Mouse (Mus musculus) limb, embryonic 15.5 days (tissue): ENCODE measurements around the gene Zbtb25. TPM values are rescaled to one million over a fixed set of nuclear protein-coding genes. Genes with fewer than 3 reads are reported as not detected.

Source experiments
- ATAC-seq: fragments of 200-750 bp; cut with Nextera tagmentation; 2 replicates; pipeline ENCODE4 v1.8.0; 2017; ENCODE audit warnings: low read depth, moderate TSS enrichment; ENCODE audit not compliant: insufficient number of reproducible peaks, low FRiP score, low TSS enrichment
- H3K27ac ChIP-seq: fragments of 300-500 bp; sonication (generic); 2 replicates; pipeline ENCODE4 v1.5.1; 2015; ENCODE audit warnings: moderate library complexity, mild to moderate bottlenecking, inconsistent platforms
- H3K27me3 ChIP-seq: fragments of 300-500 bp; sonication (generic); 2 replicates; pipeline ENCODE4 v1.6.1; 2015; ENCODE audit warnings: inconsistent platforms
- H3K36me3 ChIP-seq: fragments of 300-500 bp; sonication (generic); 2 replicates; pipeline ENCODE4 v1.6.1; 2015; ENCODE audit warnings: inconsistent platforms
- H3K4me1 ChIP-seq: fragments of 300-500 bp; sonication (generic); 2 replicates; pipeline ENCODE4 v1.6.1; 2015; ENCODE audit warnings: inconsistent platforms
- H3K4me2 ChIP-seq: fragments of 300-500 bp; sonication (generic); 2 replicates; pipeline ENCODE4 v1.6.1; 2015; ENCODE audit warnings: mild to moderate bottlenecking, inconsistent platforms
- H3K4me3 ChIP-seq: fragments of 300-500 bp; sonication (generic); 2 replicates; pipeline ENCODE4 v1.5.1; 2015; ENCODE audit warnings: mild to moderate bottlenecking, inconsistent platforms
- H3K9ac ChIP-seq: fragments of 300-500 bp; sonication (generic); 2 replicates; pipeline ENCODE4 v1.6.1; 2015; ENCODE audit warnings: inconsistent platforms
- H3K9me3 ChIP-seq: fragments of 300-500 bp; sonication (generic); 2 replicates; pipeline ENCODE4 v1.6.1; 2016; ENCODE audit warnings: inconsistent platforms
- WGBS: fragments of 180-500 bp; shearing (Covaris S2); methylation state at CpG from one replicate; pipeline ENCODE4 v1.1.7; 2015; 5-methylcytosine and 5-hydroxymethylcytosine counted together
- polyA plus RNA-seq: library from polyadenylated mRNA; unstranded; fragments of >200 nt; fragmentation: Nextera tagmentation; extraction: Ambion mirVana; gene quantifications from 2 replicates; pipeline ENCODE4 v1.2.1, GENCODE M21; 2015

Zbtb25 gene
- polyA plus RNA-seq, 1 experiment from 2014 or later = 16.9 TPM

DNA sequence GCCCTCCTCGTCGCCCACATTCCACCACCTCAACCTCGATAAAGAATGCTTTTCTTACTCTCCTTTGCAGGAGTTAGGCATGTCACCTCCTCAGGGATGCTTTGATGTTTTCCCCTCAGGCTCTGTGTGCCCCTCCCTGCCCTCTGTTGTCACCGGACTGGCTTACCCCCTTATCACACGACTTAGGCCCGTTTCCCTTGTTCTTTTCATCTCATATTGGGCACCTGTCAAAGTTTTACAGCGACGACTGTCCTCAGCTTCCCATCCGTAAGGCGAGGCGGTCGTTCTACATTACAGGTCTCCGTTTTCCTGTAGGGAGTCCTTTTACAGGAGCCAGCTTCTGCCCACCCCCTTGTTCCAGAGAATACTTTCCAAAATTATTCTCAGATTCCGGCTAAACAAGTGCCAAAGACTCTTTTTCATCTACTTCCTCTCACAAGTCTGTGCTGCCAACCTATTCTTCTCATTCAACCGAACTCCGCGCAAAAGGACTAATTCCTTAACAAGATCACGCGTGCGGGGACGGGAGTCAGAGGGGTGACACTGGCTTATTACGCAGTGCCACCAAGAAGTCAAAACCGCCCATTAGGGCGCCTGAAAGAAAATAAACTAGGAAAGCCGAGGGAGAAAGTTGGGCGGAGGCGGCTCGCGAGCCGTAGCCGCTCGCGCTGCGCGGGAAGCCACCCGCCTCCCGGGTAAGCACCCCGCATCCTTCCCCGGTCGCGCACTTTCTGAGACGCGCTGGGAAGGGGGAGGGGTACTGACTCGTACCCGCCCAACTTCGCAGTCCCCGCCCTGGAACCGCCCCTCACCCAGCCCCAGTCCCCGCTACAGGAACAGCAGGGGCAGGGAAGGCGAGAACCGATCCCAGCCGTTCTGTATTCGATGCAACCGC is 33.8 kb upstream of the Zbtb25 start:
- Histone ChIP-seq H3K9ac (peak overlapping the region; percentile 47), H3K4me2 (peak overlapping the region; percentile 91), H3K4me1 (peaks cover 28% of the 10 kb centered on the region), H3K27me3 (peaks cover 29% of the 10 kb centered on the region), H3K36me3 (no peaks in the 10 kb centered on the region), H3K9me3 (no peaks in the 10 kb centered on the region), H3K27ac (peak overlapping the region; percentile 97), H3K4me3 (peak overlapping the region; percentile 77)
- ATAC-seq = peak; percentile 87
- WGBS = 1% methylated on average over 44 of the region's 54 CpGs

DNA sequence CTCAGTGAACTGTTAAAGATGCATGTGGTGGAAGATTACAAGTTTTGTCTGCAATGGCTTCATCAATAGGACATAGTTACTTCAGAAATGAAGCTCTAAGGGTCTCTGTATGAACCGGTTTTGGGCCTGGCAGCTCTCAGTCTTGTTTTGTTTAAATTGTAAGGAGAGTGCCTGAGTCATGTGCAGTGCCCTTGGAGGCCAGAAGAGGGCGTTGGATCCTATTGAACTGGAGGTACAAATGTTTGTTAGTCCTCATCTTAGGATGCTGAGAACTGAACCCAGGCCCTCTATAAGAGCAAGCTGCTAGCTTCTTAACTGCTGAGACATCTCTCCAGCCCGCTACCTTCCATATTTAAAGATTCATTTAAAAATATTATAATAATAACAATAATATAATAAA is 32.3 kb upstream of the Zbtb25 start:
- Histone ChIP-seq H3K27ac (no peak overlapping the region), H3K9ac (no peak overlapping the region), H3K4me3 (no peak overlapping the region), H3K4me2 (no peak overlapping the region), H3K9me3 (no peaks in the 10 kb centered on the region), H3K4me1 (peaks cover 28% of the 10 kb centered on the region), H3K36me3 (no peaks in the 10 kb centered on the region), H3K27me3 (peaks cover 19% of the 10 kb centered on the region)
- WGBS = 58% methylated on average over 3 of the region's 3 CpGs
- no peak for ATAC-seq

DNA sequence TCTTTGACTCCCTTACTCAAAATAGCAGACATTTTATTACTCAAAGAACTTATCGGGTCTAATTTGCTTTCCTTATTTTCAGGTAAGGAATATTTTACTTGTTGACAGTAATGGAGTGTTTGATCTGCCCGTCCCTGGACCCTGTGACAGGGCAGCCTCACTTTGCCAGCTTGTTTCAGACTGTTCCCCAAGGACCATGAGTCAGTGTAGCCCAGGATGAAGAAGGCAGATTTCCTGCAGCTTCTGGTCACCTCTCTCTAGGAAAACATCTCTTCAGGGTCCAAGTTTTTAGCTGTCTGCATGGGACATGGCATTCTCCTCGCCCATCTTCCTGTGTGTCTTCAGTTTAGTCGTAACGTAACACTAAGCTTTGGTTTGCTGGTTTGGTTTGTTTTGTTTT is 27.9 kb upstream of the Zbtb25 start:
- Histone ChIP-seq H3K36me3 (no peaks in the 10 kb centered on the region), H3K9me3 (no peaks in the 10 kb centered on the region), H3K27ac (no peak overlapping the region), H3K4me2 (no peak overlapping the region), H3K4me3 (no peak overlapping the region), H3K9ac (no peak overlapping the region), H3K27me3 (no peaks in the 10 kb centered on the region), H3K4me1 (no peaks in the 10 kb centered on the region)
- WGBS = 84% methylated on average over 5 of the region's 5 CpGs
- ATAC-seq = no peak

DNA sequence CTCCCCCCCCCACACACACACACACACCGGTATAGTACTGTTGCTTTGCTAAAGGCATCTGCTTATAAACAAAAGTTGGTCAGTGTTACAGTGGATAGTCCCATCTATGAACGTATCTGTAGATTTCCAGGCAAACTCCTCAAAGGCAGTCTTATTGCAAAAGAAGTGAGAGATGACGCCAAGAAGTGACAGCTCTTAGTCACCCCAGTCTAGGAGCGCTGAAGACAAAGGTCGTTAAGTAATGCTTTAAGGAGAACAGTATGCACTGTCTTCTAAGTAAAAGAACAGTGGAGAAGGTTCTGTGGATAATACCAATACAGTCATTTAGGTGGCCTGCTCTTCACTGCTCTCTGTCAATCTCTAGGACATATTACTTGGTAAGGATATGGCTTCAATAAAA is 23.6 kb upstream of the Zbtb25 start:
- H3K4me3 ChIP-seq = no peak overlapping the region
- peaks cover 12% of the 10 kb centered on the region; the same call in 1 of the 2 replicates for H3K36me3 ChIP-seq
- H3K4me2 ChIP-seq = no peak overlapping the region
- 82% methylated on average over 5 of the region's 5 CpGs for WGBS
- no peak for ATAC-seq
- H3K9me3 ChIP-seq = no peaks in the 10 kb centered on the region
- no peaks in the 10 kb centered on the region for H3K27me3 ChIP-seq
- H3K27ac ChIP-seq = no peak overlapping the region
- no peaks in the 10 kb centered on the region for H3K4me1 ChIP-seq
- no peak overlapping the region for H3K9ac ChIP-seq

DNA sequence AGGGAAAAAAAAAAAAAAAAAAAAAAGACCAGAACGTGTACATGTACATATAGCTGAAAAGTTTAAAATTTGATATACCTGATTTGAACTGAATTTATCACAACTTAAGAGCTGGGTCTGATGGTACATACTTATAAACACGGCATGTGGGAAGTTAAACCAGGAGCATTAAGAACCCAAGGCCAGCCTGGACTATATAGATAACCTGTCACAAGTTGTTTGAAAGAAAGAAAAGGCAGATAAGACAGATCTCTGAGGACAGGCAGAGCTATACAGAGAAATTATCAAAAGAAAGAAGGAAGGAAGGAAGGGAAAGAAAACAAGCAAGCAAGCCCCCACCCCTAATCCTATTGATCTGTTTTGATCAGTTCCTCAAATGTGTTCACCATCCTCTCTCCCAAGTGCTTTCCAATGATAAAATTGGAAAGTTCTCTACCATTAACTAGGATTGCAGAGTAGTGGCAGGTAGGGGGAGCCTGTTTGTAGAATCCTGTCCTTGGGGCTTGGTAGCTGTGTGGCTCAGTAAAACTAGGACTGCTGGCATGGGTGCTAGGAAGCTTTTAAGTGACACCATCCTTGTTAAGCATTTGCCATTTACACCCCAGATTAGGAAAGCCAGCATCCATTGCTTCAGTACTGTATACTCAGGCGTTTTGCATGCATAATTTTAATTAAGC is 22.3 kb upstream of the Zbtb25 start:
- no peaks in the 10 kb centered on the region for H3K9me3 ChIP-seq
- no peak overlapping the region for H3K27ac ChIP-seq
- H3K9ac ChIP-seq = no peak overlapping the region
- H3K4me2 ChIP-seq = no peak overlapping the region
- H3K4me3 ChIP-seq = no peak overlapping the region
- peaks cover 17% of the 10 kb centered on the region for H3K36me3 ChIP-seq
- no peaks in the 10 kb centered on the region for H3K27me3 ChIP-seq
- ATAC-seq = no peak
- no peaks in the 10 kb centered on the region for H3K4me1 ChIP-seq
- 73% methylated on average over 3 of the region's 3 CpGs for WGBS

DNA sequence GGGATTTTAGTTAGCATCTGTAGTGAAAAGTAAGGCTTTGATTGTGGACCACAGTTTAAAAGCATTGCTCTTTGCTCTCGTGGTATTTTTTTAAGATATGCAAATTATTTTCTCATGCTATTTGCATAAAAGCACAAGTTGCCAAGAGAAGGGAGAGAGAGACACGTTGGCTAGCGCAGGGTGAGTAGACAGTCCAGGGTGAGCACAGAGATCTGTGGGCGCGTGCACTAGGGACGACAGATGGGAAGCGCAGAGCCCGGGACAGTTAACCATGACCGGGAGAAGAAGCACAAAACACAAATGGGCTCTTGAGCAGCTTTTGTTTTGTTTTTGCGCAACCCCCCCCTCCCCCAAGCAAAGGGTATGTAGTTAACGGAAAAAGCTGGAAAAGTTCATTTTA is 19.4 kb upstream of the Zbtb25 start:
- Histone ChIP-seq H3K4me3 (no peak overlapping the region), H3K27me3 (no peaks in the 10 kb centered on the region), H3K9me3 (no peaks in the 10 kb centered on the region), H3K36me3 (peaks cover 35% of the 10 kb centered on the region), H3K9ac (no peak overlapping the region), H3K4me1 (no peaks in the 10 kb centered on the region), H3K27ac (no peak overlapping the region), H3K4me2 (no peak overlapping the region)
- WGBS = 90% methylated on average over 11 of the region's 11 CpGs
- ATAC-seq = no peak

DNA sequence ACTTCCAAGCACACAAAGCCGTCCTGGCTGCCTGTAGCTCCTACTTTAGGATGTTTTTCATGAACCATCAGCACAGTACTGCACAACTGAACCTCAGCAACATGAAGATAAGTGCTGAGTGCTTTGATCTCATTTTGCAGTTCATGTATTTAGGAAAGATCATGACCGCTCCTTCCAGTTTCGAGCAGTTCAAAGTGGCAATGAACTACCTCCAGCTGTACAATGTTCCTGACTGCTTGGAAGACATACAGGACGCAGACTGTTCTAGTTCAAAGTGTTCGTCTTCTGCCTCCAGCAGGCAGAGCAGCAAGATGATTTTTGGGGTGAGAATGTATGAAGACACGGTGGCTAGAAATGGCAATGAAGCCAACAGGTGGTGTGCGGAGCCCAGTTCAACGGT is 15.9 kb upstream of the Zbtb25 start:
- WGBS = 88% methylated on average over 8 of the region's 8 CpGs
- peaks cover 34% of the 10 kb centered on the region for H3K36me3 ChIP-seq

DNA sequence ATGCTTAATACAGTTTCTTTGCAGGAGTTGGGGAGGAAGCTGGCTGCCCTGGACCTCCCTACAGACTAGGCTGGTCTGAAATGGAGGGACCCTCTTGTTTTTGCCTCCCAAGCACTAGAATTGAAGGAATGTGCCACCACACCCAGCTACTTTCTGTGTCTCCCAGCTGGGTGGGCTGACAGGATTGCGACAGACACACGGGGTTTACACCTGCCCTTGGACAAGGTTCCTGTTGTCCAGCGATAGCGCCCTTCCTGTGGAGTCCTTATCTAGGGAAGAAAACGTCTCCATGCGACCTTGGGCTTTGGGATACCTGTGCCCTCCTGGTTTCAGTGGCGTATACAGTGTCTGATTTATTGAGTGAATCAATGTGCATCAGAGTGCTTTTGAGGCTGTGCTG is 10.7 kb upstream of the Zbtb25 start:
- no peaks in the 10 kb centered on the region for H3K27me3 ChIP-seq
- H3K4me1 ChIP-seq = peaks cover 7% of the 10 kb centered on the region
- no peak for ATAC-seq
- no peak overlapping the region for H3K4me3 ChIP-seq
- H3K9ac ChIP-seq = no peak overlapping the region
- H3K9me3 ChIP-seq = no peaks in the 10 kb centered on the region
- 88% methylated on average over 7 of the region's 7 CpGs for WGBS
- no peak overlapping the region for H3K4me2 ChIP-seq
- H3K27ac ChIP-seq = no peak overlapping the region; the same call in 1 of the 2 replicates
- peaks cover 4% of the 10 kb centered on the region; the same call in 1 of the 2 replicates for H3K36me3 ChIP-seq

More for the DNA sequence above, 15.9 kb upstream of the Zbtb25 start:
- Histone ChIP-seq H3K4me1 (no peaks in the 10 kb centered on the region), H3K4me3 (no peak overlapping the region), H3K27me3 (no peaks in the 10 kb centered on the region), H3K9ac (no peak overlapping the region), H3K4me2 (no peak overlapping the region), H3K9me3 (no peaks in the 10 kb centered on the region), H3K27ac (no peak overlapping the region)
- ATAC-seq = no peak

DNA sequence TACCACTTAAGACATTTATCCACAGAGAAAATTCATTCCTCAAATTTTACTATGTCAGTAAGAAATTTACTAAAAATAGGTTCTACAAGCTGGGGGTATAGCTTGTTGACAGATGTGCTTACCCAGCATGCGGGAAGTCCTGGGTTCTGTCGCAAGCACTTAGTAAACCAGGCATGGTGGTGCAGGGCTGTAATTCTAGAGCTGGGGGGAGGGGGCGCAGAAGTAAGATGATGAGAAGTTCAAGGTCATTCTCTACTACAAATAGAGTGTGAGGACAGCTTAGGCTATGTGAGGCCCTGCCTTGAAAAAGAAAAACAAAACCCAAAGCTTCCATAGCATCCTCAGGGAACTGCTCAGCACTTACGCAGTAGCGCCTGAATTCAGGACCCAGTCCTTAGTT is 9.2 kb upstream of the Zbtb25 start:
- Histone ChIP-seq H3K4me2 (no peak overlapping the region), H3K27ac (no peak overlapping the region), H3K9me3 (no peaks in the 10 kb centered on the region), H3K4me3 (no peak overlapping the region), H3K4me1 (peaks cover 11% of the 10 kb centered on the region), H3K9ac (no peak overlapping the region), H3K27me3 (no peaks in the 10 kb centered on the region), H3K36me3 (no peaks in the 10 kb centered on the region)
- no peak for ATAC-seq
- WGBS = 80% methylated on average over 5 of the region's 5 CpGs

DNA sequence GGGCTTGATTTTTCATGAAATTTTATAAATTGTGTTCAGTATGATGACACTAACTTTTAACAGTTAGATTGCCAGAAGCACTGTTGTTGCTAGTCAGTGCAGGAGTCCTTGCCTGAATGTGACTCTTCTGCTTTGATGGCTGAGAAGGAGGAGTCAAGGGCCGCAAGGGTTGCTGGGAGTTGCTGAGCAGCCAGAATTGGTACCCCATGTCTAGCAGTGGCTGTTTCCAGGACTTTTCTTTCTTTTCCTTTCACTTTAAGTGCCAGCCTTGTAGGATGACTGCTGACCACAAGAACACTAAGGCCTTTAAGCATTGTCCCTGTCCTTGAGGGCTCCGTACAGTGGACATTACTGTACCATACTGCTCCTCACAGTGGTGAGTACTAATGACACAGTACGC is 8.3 kb upstream of the Zbtb25 start:
- no peak overlapping the region for H3K4me2 ChIP-seq
- WGBS = 88% methylated on average over 3 of the region's 3 CpGs
- peak overlapping the region; percentile 27; the same call in 1 of the 2 replicates for H3K27ac ChIP-seq
- no peaks in the 10 kb centered on the region for H3K9me3 ChIP-seq
- no peak overlapping the region for H3K4me3 ChIP-seq
- H3K36me3 ChIP-seq = no peaks in the 10 kb centered on the region
- no peaks in the 10 kb centered on the region for H3K27me3 ChIP-seq
- ATAC-seq = no peak
- no peak overlapping the region for H3K9ac ChIP-seq
- H3K4me1 ChIP-seq = peaks cover 16% of the 10 kb centered on the region

DNA sequence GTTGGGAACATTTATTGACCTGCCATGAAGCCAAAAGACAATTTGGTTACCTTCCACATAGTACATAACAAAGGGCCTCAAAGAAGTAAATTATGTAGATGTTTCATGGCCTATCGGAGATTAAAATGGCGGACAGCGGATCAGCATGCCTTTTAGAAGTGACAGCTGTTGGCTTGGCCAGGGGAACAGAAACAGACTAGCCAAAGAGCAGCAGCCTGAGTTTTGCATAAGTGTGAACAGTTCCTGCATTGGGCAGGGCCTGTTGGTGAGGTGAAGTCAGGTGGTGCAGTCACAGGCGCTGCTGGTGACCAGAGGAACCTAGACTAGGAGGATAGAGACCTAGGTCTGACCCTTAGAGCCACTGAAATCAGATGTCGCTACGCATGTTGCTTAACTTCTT is 7.7 kb upstream of the Zbtb25 start:
- Histone ChIP-seq H3K4me3 (no peak overlapping the region), H3K27ac (no peak overlapping the region), H3K4me1 (peaks cover 23% of the 10 kb centered on the region), H3K27me3 (no peaks in the 10 kb centered on the region), H3K36me3 (no peaks in the 10 kb centered on the region), H3K9me3 (no peaks in the 10 kb centered on the region), H3K4me2 (no peak overlapping the region), H3K9ac (no peak overlapping the region)
- 95% methylated on average over 6 of the region's 6 CpGs for WGBS
- ATAC-seq = no peak

DNA sequence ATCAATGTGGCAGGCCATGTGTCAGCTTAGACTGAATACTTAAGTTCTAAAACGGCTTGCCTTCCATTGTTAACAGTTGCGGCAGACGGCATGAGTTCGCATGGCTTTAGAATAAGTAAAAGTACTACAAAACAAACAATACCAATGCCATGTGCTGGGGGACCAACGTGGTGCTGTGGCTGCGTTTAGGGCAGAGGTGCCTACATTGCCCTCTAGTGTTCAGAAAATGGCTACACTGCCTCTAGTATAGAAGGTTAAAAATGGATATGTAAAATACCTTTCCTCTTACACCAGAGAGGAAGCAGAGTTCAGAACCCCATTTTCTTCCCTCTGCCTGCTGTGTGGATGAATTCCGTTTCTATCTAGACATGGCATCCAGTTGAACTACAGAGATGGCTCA is 7.2 kb upstream of the Zbtb25 start:
- H3K27ac ChIP-seq = no peak overlapping the region
- no peak overlapping the region for H3K4me2 ChIP-seq
- peaks cover 27% of the 10 kb centered on the region for H3K4me1 ChIP-seq
- 57% methylated on average over 7 of the region's 7 CpGs for WGBS
- no peaks in the 10 kb centered on the region for H3K9me3 ChIP-seq
- no peaks in the 10 kb centered on the region for H3K27me3 ChIP-seq
- H3K4me3 ChIP-seq = no peak overlapping the region
- H3K9ac ChIP-seq = no peak overlapping the region
- ATAC-seq = no peak
- H3K36me3 ChIP-seq = no peaks in the 10 kb centered on the region
